In genomic region chr5:99402297-99402696, GRCm38 (mm10) we compare ENCODE assay signal across 11 mouse cellular contexts.
DNase-seq lines count a peak whose midpoint lies in the region; ATAC-seq and TF ChIP-seq lines count a peak whose summit lies in the region.
"Had no signal": no experiment of that assay in that cellular context is flagged by ENCODE, and none has a peak within 500 bp of the region (broad histone marks: within the 10 kb centered on the region; RNA-seq: fewer than 3 reads in every experiment).

No protein-coding gene starts in this region.

- H3K4me2 ChIP-seq in heart, embryonic 13.5 days, result peak overlapping the region; percentile 38
- H3K4me2 ChIP-seq in embryonic facial prominence, embryonic 13.5 days, result peak overlapping the region; percentile 20; the same call in 1 of the 2 replicates
- H3K4me2 ChIP-seq in hindbrain, embryonic 13.5 days, result peak overlapping the region; percentile 2; the same call in 1 of the 2 replicates
- no peak overlapping the region for H3K4me2 ChIP-seq in midbrain, postnatal 0 days (ENCODE audit: low read depth, low read length, poor library complexity, severe bottlenecking)
- H3K4me2 ChIP-seq: limb, embryonic 15.5 days had no signal

- ATAC-seq in heart, embryonic 13.5 days (ENCODE audit: extremely low read depth, insufficient number of reproducible peaks, low FRiP score, low TSS enrichment), result no peak
- ATAC-seq in embryonic facial prominence, embryonic 13.5 days (ENCODE audit: insufficient number of reproducible peaks, insufficient read depth, low FRiP score, low TSS enrichment, low read depth), result peak; percentile 72; the same call in 1 of the 2 replicates
- ATAC-seq in hindbrain, embryonic 13.5 days (ENCODE audit: low FRiP score), result peak; percentile 60
- ATAC-seq in midbrain, postnatal 0 days (ENCODE audit: low FRiP score), result 0 out of 2 replicates have a peak, but pooled peaks have one; percentile 31

- H3K4me3 ChIP-seq in heart, embryonic 13.5 days, result no peak overlapping the region
- H3K4me3 ChIP-seq in embryonic facial prominence, embryonic 13.5 days, result no peak overlapping the region
- no peak overlapping the region for H3K4me3 ChIP-seq in hindbrain, embryonic 13.5 days
- H3K4me3 ChIP-seq in midbrain, postnatal 0 days (ENCODE audit: low read depth, low read length), result no peak overlapping the region
- H3K4me3 ChIP-seq: limb, embryonic 15.5 days had no signal

- H3K27me3 ChIP-seq in heart, embryonic 13.5 days (replicated peaks), result no peaks in the 10 kb centered on the region
- no peaks in the 10 kb centered on the region for H3K27me3 ChIP-seq in embryonic facial prominence, embryonic 13.5 days
- peaks cover 18% of the 10 kb centered on the region for H3K27me3 ChIP-seq in hindbrain, embryonic 13.5 days
- no peaks in the 10 kb centered on the region for H3K27me3 ChIP-seq in midbrain, postnatal 0 days (ENCODE audit: insufficient read depth, low read length)
- H3K27me3 ChIP-seq: limb, embryonic 15.5 days had no signal

- H3K9me3 ChIP-seq in heart, embryonic 13.5 days, result no peaks in the 10 kb centered on the region
- H3K9me3 ChIP-seq in embryonic facial prominence, embryonic 13.5 days, result no peaks in the 10 kb centered on the region
- no peaks in the 10 kb centered on the region for H3K9me3 ChIP-seq in hindbrain, embryonic 13.5 days
- H3K9me3 ChIP-seq in midbrain, postnatal 0 days (ENCODE audit: low read length), result no peaks in the 10 kb centered on the region
- H3K9me3 ChIP-seq: limb, embryonic 15.5 days had no signal

- 15% methylated on average over 7 of the region's 7 CpGs for WGBS in heart, embryonic 13.5 days
- WGBS in embryonic facial prominence, embryonic 13.5 days, result 14% methylated on average over 7 of the region's 7 CpGs
- 15% methylated on average over 7 of the region's 7 CpGs for WGBS in hindbrain, embryonic 13.5 days
- WGBS in midbrain, postnatal 0 days, result 13% methylated on average over 7 of the region's 7 CpGs

- peaks cover 52% of the 10 kb centered on the region for H3K4me1 ChIP-seq in heart, embryonic 13.5 days
- peaks cover 16% of the 10 kb centered on the region for H3K4me1 ChIP-seq in embryonic facial prominence, embryonic 13.5 days
- peaks cover 45% of the 10 kb centered on the region for H3K4me1 ChIP-seq in hindbrain, embryonic 13.5 days (replicated peaks)
- peaks cover 11% of the 10 kb centered on the region; the same call in 1 of the 2 replicates for H3K4me1 ChIP-seq in midbrain, postnatal 0 days (ENCODE audit: insufficient read depth, low read length)

- H3K27ac ChIP-seq in heart, embryonic 13.5 days (replicated peaks), result peak overlapping the region; percentile 45; the same call in 1 of the 2 replicates
- no peak overlapping the region for H3K27ac ChIP-seq in embryonic facial prominence, embryonic 13.5 days
- H3K27ac ChIP-seq in hindbrain, embryonic 13.5 days, result peak overlapping the region; percentile 86
- H3K27ac ChIP-seq in midbrain, postnatal 0 days (ENCODE audit: low read depth, low read length), result no peak overlapping the region
- H3K27ac ChIP-seq: limb, embryonic 15.5 days; macrophage had no signal

- H3K9ac ChIP-seq in heart, embryonic 13.5 days, result peak overlapping the region; percentile 45; the same call in 1 of the 2 replicates
- no peak overlapping the region for H3K9ac ChIP-seq in embryonic facial prominence, embryonic 13.5 days
- H3K9ac ChIP-seq in hindbrain, embryonic 13.5 days, result 0 out of 2 replicates have a peak overlapping the region, but pooled peaks have one; percentile 29
- H3K9ac ChIP-seq in midbrain, postnatal 0 days (replicated peaks; ENCODE audit: low read length, poor library complexity, severe bottlenecking), result 0 out of 2 replicates have a peak overlapping the region, but pooled peaks have one; percentile 29
- H3K9ac ChIP-seq: limb, embryonic 15.5 days had no signal

- TF ChIP-seq CTCF in midbrain, postnatal 0 days (IDR thresholded peaks at IDR 0.05), result no peak

- no peak for DNase-seq in heart, postnatal 4 days
- DNase-seq in midbrain, postnatal 0 days (ENCODE audit: low spot score), result no peak
- DNase-seq in lung, postnatal 25 days (ENCODE audit: low spot score), result no peak
- DNase-seq in kidney, postnatal 10 days, result no peak
- no peak for DNase-seq in gastrocnemius, adult 8-10 months (ENCODE audit: low spot score in 2 of 2)
- DNase-seq: kidney, postnatal 25 days had no signal

- no peaks in the 10 kb centered on the region for H3K36me3 ChIP-seq in heart, embryonic 13.5 days
- no peaks in the 10 kb centered on the region for H3K36me3 ChIP-seq in embryonic facial prominence, embryonic 13.5 days
- no peaks in the 10 kb centered on the region for H3K36me3 ChIP-seq in hindbrain, embryonic 13.5 days
- H3K36me3 ChIP-seq in midbrain, postnatal 0 days (ENCODE audit: insufficient read depth, low read length), result no peaks in the 10 kb centered on the region
- H3K36me3 ChIP-seq: limb, embryonic 15.5 days had no signal

Comparison
In these comparisons a context has a peak if more than half of its experiments do, and no peak if none do; other contexts are left out.
1. H3K27ac ChIP-seq: peak in heart, embryonic 13.5 days (single experiment) and hindbrain, embryonic 13.5 days (single experiment); none in embryonic facial prominence, embryonic 13.5 days (single experiment) and midbrain, postnatal 0 days (single experiment).